Mouse (Mus musculus) heart, embryonic 14.5 days (tissue): ENCODE results near the gene Grik3. TPM values are rescaled to one million over a fixed set of nuclear protein-coding genes. Genes with fewer than 3 reads are reported as not detected.

Experiments used
- ATAC-seq: fragments of 200-750 bp; cut with Nextera tagmentation; 2 replicates; pipeline ENCODE4 v1.8.0; 2017; ENCODE audit warnings: low read depth, moderate TSS enrichment; ENCODE audit not compliant: insufficient number of reproducible peaks, insufficient read depth, low FRiP score
- H3K27ac ChIP-seq, 2 experiments: fragments of 200-500 bp in 1 of 2; fragments of 300-500 bp in 1 of 2; sonication (generic) in 1 of 2; replicated peaks in 1 of 2; 2 replicates each; pipeline ENCODE4 v1.5.1; 2012 to 2014; ENCODE audit warnings: low read depth in 2 of 2, low read length in 2 of 2, control low read depth in 1 of 2, mild to moderate bottlenecking in 1 of 2, mixed read lengths in 1 of 2; ENCODE audit not compliant: control insufficient read depth in 1 of 2, insufficient read depth in 1 of 2
- H3K27me3 ChIP-seq: fragments of 300-500 bp; sonication (generic); 2 replicates; pipeline ENCODE4 v1.6.1; 2014; ENCODE audit warnings: mild to moderate bottlenecking, low read length, control low read depth; ENCODE audit not compliant: control insufficient read depth, insufficient read depth
- H3K36me3 ChIP-seq: fragments of 300-500 bp; sonication (generic); 2 replicates; pipeline ENCODE4 v1.6.1; 2014; ENCODE audit warnings: mild to moderate bottlenecking, control low read depth, low read length, mixed read lengths; ENCODE audit not compliant: control insufficient read depth, insufficient read depth
- H3K4me1 ChIP-seq, 2 experiments: fragments of 200-500 bp in 1 of 2; fragments of 300-500 bp in 1 of 2; sonication (generic) in 1 of 2; 2 replicates each; pipeline ENCODE4 v1.6.1; 2012 to 2014; ENCODE audit warnings: low read length in 2 of 2, control low read depth in 1 of 2, mixed read lengths in 1 of 2; ENCODE audit not compliant: control insufficient read depth in 2 of 2, insufficient read depth in 2 of 2
- H3K4me2 ChIP-seq: fragments of 300-500 bp; sonication (generic); 2 replicates; pipeline ENCODE4 v1.6.1; 2014; ENCODE audit warnings: mild to moderate bottlenecking, low read length
- H3K4me3 ChIP-seq, 2 experiments: fragments of 200-500 bp in 1 of 2; fragments of 300-500 bp in 1 of 2; sonication (generic) in 1 of 2; 2 replicates each; pipeline ENCODE4 v1.5.1; 2012 to 2014; ENCODE audit warnings: low read length in 2 of 2, mild to moderate bottlenecking in 2 of 2, control low read depth in 1 of 2, low read depth in 1 of 2, moderate library complexity in 1 of 2; ENCODE audit not compliant: control insufficient read depth in 1 of 2, insufficient read depth in 1 of 2
- H3K9ac ChIP-seq: fragments of 300-500 bp; sonication (generic); 2 replicates; pipeline ENCODE4 v1.6.1; 2014; ENCODE audit warnings: mild to moderate bottlenecking, low read length
- H3K9me3 ChIP-seq: fragments of 300-500 bp; sonication (generic); 2 replicates; pipeline ENCODE4 v1.6.1; 2016; ENCODE audit warnings: low read length, control low read depth; ENCODE audit not compliant: control insufficient read depth
- WGBS: fragments of 180-500 bp; shearing (Covaris S2); extraction: QIAGEN DNeasy Blood & Tissue Kit; methylation state at CpG from one replicate; pipeline ENCODE4 v1.1.7; 2014; 5-methylcytosine and 5-hydroxymethylcytosine counted together
- polyA plus RNA-seq: library from polyadenylated mRNA; unstranded; fragments of >200 nt; fragmentation: Nextera tagmentation; extraction: Ambion mirVana; gene quantifications from 2 replicates; pipeline ENCODE4 v1.2.1, GENCODE M21; 2014

Grik3 gene
- polyA plus RNA-seq, 1 experiment from 2014 or later = 0.22 TPM

DNA sequence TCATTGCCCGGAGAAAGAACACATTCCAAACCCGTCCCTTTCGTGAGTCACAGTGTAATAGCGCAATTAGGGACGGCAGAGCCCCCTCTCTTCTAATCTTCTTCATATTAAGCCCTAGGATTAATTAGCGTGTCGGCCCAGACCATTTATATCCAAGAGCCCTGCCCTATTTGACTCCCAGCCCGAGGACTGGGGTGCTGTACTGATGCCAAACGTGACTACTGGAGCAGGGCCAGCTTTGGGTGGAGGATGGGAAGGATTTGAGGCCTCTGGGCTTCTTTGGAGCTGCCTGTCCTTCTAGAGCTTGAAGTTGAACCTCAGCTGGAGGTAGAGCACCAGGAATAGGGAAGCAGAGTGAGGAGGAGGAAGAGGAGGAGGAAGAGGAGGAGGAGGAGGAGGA lies 2.2 kb downstream of the Grik3 start:
- no peak overlapping the region for H3K4me3 ChIP-seq
- H3K27me3 ChIP-seq = peaks cover 98% of the 10 kb centered on the region
- no peak overlapping the region for H3K4me2 ChIP-seq
- H3K9me3 ChIP-seq = no peaks in the 10 kb centered on the region
- WGBS = 21% methylated on average over 9 of the region's 9 CpGs
- no peaks in the 10 kb centered on the region for H3K36me3 ChIP-seq
- ATAC-seq = no peak
- no peak overlapping the region for H3K27ac ChIP-seq
- no peak overlapping the region for H3K9ac ChIP-seq
- H3K4me1 ChIP-seq = peaks cover 9 to 21% of the 10 kb centered on the region in 2 experiments

DNA sequence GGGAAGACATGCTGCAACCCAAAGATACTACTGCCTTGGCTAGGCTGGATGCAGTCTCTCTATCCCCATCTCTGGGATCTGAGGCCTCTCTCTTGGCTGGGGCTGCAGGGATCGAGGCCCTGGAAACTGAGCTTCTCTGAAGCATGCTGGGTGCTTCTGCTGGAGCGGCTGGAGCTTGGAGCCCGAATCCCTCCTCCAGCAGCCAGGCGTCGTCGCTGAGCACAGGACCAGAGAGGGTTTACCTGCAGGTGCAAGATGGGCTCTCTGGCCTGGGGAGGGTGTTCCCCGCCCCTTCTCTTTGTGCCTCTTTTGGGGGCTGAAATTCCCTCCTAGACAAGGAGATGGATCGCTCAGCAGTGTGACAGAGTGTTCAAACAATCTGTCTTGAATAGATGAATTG lies 2.6 kb downstream of the Grik3 start:
- Histone ChIP-seq H3K4me1 (peaks cover 9 to 21% of the 10 kb centered on the region in 2 experiments), H3K27ac (no peak overlapping the region), H3K4me2 (no peak overlapping the region), H3K9ac (no peak overlapping the region), H3K36me3 (no peaks in the 10 kb centered on the region), H3K4me3 (no peak overlapping the region), H3K9me3 (no peaks in the 10 kb centered on the region), H3K27me3 (peaks cover 98% of the 10 kb centered on the region)
- 13% methylated on average over 8 of the region's 8 CpGs for WGBS
- ATAC-seq = no peak

DNA sequence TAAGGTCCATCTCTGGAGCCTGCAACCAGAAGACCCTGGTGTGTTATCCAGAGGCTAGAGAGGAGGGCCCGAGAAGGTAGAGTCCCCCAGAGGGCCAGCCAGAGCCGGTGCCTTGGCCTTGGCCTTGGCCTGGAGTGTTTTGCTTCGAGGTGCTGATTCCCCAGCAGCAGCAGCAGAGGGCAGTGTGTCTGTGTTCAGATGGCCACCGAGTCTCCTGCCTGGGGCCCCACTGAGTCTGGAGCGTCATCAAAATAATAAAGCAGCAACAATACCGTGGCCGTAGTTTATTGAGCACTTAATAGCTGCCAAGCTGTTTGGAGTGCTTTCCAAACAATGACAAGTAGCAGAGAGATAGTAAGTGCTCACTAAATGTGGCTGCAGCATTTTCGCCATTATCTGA lies 5.0 kb downstream of the Grik3 start:
- Histone ChIP-seq H3K4me3 (no peak overlapping the region), H3K36me3 (no peaks in the 10 kb centered on the region), H3K9ac (no peak overlapping the region), H3K27ac (no peak overlapping the region), H3K4me2 (no peak overlapping the region), H3K27me3 (peaks cover 87% of the 10 kb centered on the region), H3K4me1 (peaks cover 9 to 15% of the 10 kb centered on the region in 2 experiments), H3K9me3 (no peaks in the 10 kb centered on the region)
- 23% methylated on average over 8 of the region's 8 CpGs for WGBS
- ATAC-seq = no peak

DNA sequence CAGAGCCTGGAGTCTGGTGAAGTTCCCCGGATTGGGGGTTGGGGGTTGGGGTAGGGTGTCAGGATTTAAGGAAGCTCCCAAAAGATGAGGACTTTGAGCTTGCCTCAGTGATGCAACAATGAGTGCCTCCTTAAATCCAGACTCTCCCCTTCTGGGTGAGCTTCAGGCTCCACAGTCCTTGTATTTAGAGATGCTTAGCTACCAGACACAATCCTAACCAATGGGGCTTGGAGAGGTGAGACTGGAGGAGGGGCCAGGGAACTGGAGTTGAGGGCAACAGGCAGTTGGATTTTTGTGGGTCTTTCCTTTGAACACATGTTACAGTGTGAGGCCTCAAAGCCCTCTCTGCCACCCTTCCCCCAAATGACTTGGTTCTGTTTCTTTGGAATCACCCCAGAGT lies 6.5 kb downstream of the Grik3 start:
- no peak for ATAC-seq
- Histone ChIP-seq H3K36me3 (no peaks in the 10 kb centered on the region), H3K4me1 (peaks cover under 1 to 6% of the 10 kb centered on the region in 2 experiments; a peak in 2 of 4 replicates), H3K9me3 (no peaks in the 10 kb centered on the region), H3K4me3 (no peak overlapping the region), H3K4me2 (no peak overlapping the region), H3K27ac (no peak overlapping the region), H3K27me3 (peaks cover 72% of the 10 kb centered on the region), H3K9ac (no peak overlapping the region)
- 16% methylated on average over 1 of the region's 1 CpGs for WGBS

DNA sequence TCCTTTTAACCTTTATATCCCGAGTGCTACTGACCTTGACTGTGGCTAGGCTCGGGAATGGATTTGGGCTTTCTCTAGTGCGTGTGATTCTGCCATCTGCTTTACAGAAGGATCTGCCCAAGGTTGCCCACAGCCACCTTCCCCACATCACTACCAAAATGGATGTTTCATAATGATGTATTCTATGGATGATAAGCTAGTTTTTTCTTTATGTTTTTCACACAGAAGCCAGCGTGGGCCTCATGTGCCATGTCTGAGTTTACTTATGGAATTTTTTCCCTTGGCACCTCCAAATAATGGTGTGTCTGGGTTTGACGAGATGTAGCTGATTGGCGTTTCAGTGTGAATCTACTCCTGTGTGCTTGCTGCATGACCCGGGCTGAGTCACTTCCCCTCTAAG lies 7.0 kb downstream of the Grik3 start:
- H3K27ac ChIP-seq = no peak overlapping the region
- no peak overlapping the region for H3K9ac ChIP-seq
- H3K4me3 ChIP-seq = no peak overlapping the region
- H3K36me3 ChIP-seq = no peaks in the 10 kb centered on the region
- H3K9me3 ChIP-seq = no peaks in the 10 kb centered on the region
- H3K4me1 ChIP-seq = peaks cover 0 to 6% of the 10 kb centered on the region in 2 experiments; a peak in 2 of 4 replicates
- no peak overlapping the region for H3K4me2 ChIP-seq
- no peak for ATAC-seq
- 47% methylated on average over 7 of the region's 7 CpGs for WGBS
- H3K27me3 ChIP-seq = peaks cover 67% of the 10 kb centered on the region

DNA sequence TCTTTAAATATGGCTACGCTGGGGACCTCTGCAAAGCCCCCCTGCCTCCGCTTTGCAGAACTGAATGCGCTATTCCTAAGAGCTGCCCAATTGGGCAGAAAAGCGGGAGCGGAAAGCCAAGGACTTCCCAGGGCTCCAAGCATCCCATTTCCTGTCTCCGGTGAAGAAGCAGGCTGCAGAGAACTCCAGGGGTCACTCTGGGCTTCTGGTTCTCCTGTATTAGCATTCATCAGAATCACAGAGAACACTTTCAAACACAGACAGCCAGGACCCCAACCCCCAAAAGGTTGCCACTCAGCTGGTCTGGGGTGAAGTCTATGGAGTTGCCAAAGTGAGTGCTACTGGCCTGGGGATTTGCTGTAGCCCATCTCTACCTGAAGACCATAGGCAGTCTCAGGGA lies 8.4 kb downstream of the Grik3 start:
- Histone ChIP-seq H3K9ac (no peak overlapping the region), H3K27me3 (peaks cover 53% of the 10 kb centered on the region), H3K4me2 (no peak overlapping the region), H3K4me3 (no peak overlapping the region), H3K4me1 (peaks cover 0 to 6% of the 10 kb centered on the region in 2 experiments; a peak in 2 of 4 replicates), H3K36me3 (no peaks in the 10 kb centered on the region), H3K9me3 (no peaks in the 10 kb centered on the region), H3K27ac (no peak overlapping the region)
- no peak for ATAC-seq
- WGBS = 17% methylated on average over 6 of the region's 6 CpGs

DNA sequence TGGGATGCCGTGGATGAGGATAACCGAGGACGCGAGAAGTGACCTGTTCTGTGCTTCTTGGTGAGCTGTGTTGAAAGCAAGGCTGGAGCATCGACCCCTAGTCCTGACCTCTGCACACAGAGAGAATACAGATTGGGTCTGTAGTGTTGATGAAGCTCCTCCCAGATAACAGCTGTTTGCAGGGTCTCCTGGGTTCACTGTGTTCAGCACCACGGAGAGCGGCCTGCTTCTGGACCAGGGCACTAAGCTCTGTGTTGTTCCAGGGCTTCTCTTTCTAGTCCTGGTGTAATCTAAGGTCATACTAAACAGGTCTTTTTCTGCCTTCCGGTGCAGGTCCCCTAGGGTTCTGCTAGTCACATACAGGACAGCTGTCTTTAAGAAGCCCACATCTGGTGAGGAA lies 12.4 kb downstream of the Grik3 start:
- Histone ChIP-seq H3K9ac (no peak overlapping the region), H3K9me3 (no peaks in the 10 kb centered on the region), H3K4me3 (no peak overlapping the region), H3K27me3 (peaks cover 18% of the 10 kb centered on the region), H3K36me3 (no peaks in the 10 kb centered on the region), H3K4me1 (no peaks in the 10 kb centered on the region), H3K4me2 (no peak overlapping the region), H3K27ac (no peak overlapping the region)
- 52% methylated on average over 8 of the region's 8 CpGs for WGBS
- ATAC-seq = no peak

DNA sequence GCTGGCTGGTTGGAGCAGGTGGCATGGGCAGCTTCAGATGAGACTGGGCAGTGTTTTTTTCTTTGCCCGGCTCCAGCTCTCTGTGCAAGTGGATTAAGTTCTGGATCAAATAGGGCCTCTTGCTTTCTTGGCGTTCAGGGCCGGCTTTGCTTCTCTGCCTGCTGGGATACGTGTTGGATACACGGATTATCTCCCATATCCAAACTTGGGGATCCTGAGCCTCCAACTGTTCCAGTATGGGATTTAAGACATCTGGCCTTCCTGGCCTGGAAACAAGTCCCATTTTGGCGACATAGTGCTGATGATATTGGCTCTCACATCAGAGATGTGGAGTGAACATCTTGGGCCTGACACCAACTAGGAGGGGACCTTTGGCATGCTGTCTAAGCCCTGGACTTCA lies 21.9 kb downstream of the Grik3 start:
- ATAC-seq = no peak
- H3K36me3 ChIP-seq = no peaks in the 10 kb centered on the region
- WGBS = 76% methylated on average over 6 of the region's 6 CpGs
- H3K4me3 ChIP-seq = no peak overlapping the region
- H3K4me1 ChIP-seq = no peaks in the 10 kb centered on the region
- no peaks in the 10 kb centered on the region; the same call in 1 of the 2 replicates for H3K27me3 ChIP-seq
- H3K27ac ChIP-seq = no peak overlapping the region
- no peak overlapping the region for H3K4me2 ChIP-seq
- H3K9me3 ChIP-seq = no peaks in the 10 kb centered on the region
- H3K9ac ChIP-seq = no peak overlapping the region
